Mouse (Mus musculus) heart, postnatal 0 days (tissue): ENCODE measurements around the gene Fam120b.

Source experiments
- CTCF ChIP-seq: IDR thresholded peaks from 2 replicates; pipeline ENCODE4 v1.5.1; 2016; ENCODE audit warnings: antibody characterized with exemption, control low read depth, low read depth
- EP300 ChIP-seq: IDR thresholded peaks from 2 replicates; pipeline ENCODE4 v1.6.1; 2016; ENCODE audit warnings: antibody characterized with exemption, low read depth

GRCm38 (mm10) chr17:15375701-15376493, 20.1 kb upstream of the Fam120b start:
- no peak for TF ChIP-seq EP300
- TF ChIP-seq CTCF, result no peak
